Mouse (Mus musculus): ENCODE measurements around the gene Defb20.

Defb20 gene

DNA sequence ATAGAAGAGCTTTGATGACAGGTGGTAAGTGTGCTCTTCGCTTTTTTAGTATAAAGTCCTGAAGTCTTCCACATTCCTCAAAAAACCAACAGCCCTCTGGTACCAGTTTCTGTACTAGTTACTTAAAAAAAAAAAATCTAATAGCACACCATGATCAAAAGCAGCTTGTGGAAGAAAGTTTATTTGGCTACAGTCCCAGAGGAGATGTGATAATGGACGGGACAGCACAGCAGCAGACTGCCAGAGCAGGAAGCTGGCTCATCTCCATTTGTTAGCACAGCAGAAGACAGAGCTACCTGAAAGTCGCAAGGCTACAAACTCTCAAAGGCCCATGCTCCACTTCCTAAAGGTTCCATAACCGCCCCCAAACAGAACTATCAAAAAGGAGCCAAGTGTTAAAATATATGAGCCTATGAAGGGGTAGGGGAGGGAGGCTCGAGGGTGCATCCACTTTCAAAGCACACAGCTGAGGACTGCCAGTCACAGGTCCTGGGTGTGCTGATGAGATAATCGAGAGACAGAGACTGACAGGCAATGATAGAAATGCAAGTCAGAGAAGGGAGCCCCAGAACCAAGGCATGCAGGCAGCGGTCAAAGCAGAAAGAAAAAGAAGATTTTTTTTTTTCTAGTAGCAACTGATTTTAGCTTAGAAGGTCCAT is 23.5 kb downstream of the Defb20 start:
- no peak for DNase-seq (ENCODE audit: low read depth)

DNA sequence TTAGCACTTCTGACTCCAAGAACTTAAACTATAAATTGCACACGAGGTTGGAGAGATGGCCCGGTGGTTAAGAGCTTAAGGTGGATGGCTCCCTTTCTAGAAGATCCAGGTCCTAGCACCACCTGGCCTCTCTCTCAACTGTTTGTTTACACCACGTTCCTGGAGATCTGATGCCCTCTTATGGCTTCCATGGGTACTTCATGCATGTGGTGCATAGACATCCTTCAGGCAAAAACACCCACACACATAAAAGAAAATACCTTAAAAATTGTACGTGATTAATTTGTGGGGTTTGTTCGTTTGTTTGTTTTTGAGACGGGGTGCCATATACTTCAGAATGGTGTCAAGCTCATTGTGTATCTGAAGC is 24.0 kb downstream of the Defb20 start:
- DNase-seq (ENCODE audit: low read depth): no peak

DNA sequence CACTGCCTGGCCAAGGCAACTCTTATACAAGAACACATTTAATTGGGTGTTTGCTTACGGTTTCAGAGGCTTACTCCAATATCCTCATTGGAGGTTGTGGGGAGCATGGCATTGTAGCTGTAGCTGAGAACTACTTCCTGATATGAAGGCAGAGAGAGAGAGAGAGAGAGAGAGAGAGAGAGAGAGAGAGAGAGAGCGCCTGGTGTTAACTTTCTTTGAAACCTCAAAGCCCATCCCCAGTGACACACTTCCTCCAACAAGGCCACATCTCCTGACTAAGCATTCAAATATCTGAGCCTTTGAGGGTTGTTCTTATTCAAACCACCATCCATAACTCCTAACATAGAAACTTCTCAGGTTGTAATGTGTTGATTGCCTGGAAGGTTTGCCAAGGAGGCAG is 27.1 kb downstream of the Defb20 start:
- DNase-seq (ENCODE audit: low read depth): no peak

DNA sequence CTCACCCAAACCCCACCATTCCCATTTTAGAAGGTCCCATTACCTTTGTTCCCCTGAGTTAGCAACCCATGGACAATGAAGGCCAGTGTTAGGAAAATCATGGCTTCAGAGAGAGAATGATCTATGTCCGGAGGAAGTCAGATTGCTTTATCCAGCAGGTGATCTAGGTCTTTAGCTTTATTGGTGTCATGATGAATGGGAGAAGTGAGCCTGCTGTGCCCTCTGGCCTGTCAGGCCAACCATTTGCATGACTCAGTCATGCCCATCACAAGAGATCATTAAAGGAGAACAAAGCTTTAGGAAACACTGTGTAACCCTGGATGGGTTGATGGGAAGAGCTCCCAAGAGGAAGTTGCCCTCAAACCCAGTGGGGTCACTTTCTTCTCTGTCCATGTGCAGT is 34.7 kb downstream of the Defb20 start, which contains the start of gene Defb26:
Defb26 (minus strand) TSS at position 101 of the 400 bp plus-strand sequence.
- no peak for DNase-seq (ENCODE audit: low read depth)

DNA sequence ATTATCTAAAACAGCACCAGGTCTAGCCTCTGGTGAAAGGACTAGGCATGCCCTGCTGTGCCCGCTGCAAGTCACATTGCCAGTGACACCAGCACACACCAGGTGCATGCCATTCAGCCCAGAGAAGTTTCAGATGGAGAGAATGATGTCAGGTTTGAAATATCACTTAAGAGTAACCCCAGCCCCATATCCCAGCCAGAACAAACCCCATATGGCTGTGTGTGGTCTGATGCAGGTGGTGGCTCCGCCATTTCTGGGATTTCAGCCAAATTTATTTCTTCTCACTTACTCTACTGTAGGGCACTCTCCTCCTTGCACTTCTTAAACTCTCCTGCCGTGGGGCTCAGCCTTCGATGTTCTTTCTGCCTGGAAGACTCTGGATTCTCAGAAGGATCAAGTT is 39.2 kb downstream of the Defb20 start:
- no peak for DNase-seq (ENCODE audit: low read depth)

DNA sequence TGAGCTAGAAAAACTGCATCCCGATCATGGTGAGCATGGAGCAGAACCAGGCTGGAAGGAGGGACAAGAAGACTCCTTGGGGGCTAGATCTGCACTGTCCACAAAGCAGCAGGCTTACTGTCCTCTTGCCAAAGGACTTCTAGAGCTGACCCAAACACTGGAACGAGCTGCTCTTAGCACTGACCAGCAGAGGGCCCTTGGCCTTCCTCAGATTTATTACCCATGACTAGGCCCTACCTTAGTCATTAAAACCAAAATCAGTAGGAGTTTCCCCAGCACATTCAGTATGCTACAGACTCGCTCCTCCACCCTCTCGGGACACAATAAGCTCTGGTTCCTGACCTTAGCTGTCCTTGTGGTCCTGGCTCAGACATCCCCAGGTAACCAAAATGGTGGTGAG is 41.1 kb downstream of the Defb20 start, which contains the start of gene Defb28:
Defb28 (plus strand) TSS at position 275 of the 400 bp plus-strand sequence.
- DNase-seq (ENCODE audit: low read depth): no peak
